Mouse (Mus musculus) cerebellum, adult 11 months (tissue): Measurements from ENCODE around the gene Gcgr.
A peak's percentile ranks its signal among the peaks of the same experiment; 100 is the strongest.
"Not testable (repeated sequence)": the region's sequence is repeated elsewhere in the genome, so short reads cannot be mapped to it uniquely, and the experiment has no call there.

Experiments used
- DNase-seq: peaks from one replicate; pipeline ENCODE4 v3.0.0; 2022

Gcgr gene

GRCm38 (mm10) chr11:120572752-120573584 is 42.5 kb downstream of the Gcgr start, which contains the start of gene P4hb:
TSS of gene P4hb (minus strand) at chr11:120573253.
- DNase-seq, result peak; percentile 100

- no peak for DNase-seq
These were observed 43.2 kb downstream of the Gcgr start for GRCm38 (mm10) chr11:120573585-120574277.

GRCm38 (mm10) chr11:120574278-120574600 is 43.7 kb downstream of the Gcgr start:
- no peak for DNase-seq

DNA sequence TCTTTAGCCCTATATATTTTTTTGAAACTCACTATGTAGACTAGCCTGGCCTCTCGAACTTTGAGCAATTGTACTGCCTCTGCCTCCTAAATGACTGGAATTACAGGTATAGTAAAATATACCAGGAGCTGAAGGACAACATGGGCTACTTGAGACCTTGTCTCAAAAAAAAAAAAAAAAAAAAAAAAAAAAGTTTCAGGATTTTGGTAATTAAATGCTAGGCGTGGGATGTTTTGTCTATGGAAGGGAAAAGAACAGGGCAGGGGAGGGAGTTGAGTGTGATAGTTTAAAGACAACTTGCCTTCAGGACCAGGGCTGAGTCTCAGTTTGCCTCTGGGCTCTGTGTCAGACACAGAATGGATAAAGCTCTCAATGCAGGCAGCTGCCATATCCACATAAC is 44.5 kb downstream of the Gcgr start:
- DNase-seq, result no peak

GRCm38 (mm10) chr11:120575940-120576339 is 45.4 kb downstream of the Gcgr start:
- DNase-seq, result no peak

- DNase-seq, result no peak
These were observed 46.0 kb downstream of the Gcgr start for GRCm38 (mm10) chr11:120576365-120576981.

DNA sequence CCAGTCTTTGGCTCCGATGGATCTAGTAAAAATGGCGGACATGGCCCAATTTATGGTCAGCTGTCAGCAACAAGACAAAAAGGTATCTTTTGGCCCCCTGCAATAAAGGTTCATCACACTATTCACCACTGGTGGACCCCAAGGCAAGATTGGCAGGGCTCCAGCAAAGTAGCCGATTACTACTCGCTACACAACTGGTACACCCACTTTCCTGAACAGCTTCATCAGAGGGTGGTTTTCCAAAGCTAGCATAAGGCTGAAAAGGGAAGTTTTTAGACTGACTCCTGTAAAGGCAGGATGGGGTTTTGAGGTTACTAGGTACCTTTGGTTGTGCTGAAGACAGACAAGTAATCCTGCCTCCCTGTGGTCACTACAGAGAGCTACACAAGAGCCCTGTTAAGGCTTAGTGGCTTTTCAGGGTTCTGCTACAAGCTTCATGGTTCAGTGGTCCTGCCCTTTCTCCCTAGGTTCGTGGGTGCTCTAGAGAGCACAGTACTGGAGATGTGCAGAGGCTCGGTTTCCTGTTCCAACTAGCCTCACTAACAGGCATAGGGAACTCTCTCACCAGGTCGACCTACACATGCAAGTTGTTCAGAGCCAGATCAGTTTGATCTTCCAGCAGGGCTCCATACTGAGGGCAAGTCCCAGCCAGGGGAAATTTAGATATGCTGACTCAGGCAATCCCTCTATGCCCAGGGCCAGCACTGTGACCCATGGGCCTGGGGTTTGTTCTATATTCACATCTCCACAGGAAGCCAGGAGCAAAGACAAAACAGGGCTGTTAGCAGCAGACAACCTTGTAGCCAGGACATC is 46.9 kb downstream of the Gcgr start:
- no peak for DNase-seq

- no peak for DNase-seq
These were observed 47.7 kb downstream of the Gcgr start for GRCm38 (mm10) chr11:120578024-120578693.

- no peak for DNase-seq
These were observed 48.3 kb downstream of the Gcgr start for GRCm38 (mm10) chr11:120578694-120579243.

- peak; percentile 71 for DNase-seq
These were observed 49.0 kb downstream of the Gcgr start for GRCm38 (mm10) chr11:120579316-120580107.

DNA sequence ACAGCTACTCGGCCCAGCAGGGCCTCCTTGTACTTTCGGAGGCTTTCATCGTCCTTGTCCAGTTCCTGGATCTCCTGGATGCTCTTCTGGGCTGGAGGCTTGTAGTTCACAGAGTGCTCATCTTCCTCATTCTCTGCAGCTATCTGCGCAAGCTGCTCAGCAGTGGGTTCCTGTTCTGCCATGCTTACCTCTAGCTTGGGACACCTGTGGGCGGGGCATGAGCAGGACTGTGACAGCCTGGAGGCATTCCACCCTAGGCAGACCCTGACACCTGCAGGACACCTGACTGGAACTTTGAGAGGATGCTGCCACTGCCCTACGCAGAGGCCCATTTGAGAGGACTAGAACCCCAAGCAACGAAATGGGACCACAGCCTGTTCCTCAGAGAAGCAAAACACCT is 49.7 kb downstream of the Gcgr start:
- no peak for DNase-seq

- DNase-seq, result no peak
These were observed 50.4 kb downstream of the Gcgr start for GRCm38 (mm10) chr11:120580871-120581331.

DNA sequence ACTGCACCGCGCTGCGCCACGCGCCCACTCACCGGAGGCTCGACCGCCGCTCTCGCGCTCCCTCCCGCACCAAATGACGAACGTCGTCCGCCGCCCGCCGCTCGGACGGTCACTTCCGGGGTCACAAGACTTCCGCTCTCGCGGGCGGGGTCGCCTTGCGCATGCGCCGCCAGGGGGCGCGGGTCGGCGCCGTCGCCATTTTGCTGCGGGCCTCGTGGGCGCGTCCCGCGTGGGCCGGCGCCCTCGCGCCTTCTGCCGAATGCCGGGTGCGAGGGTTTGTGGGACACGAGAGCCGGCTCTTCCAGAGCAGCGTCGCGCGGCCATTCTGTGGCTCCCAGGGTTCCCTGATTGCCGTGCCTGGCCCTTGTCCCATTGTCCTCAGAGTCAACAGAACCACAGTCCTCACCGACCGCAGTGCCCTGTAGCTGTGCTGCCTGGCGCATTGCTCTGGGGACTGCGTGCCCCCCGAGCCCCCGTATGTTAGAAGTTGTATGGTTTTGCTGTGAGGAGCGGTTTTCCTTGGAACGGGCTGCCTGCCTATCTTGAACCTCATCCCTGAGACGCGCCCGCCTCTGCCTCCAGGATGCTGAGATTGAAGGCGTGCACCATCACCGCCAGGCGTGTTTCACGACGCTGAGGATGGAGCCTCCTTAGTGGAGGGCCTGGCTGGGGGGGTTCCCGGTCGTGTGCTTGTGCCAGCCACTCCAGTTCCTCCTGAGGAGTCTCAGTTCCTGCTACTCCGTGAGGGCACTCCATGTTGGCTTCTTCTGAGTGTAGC is 51.2 kb downstream of the Gcgr start, which contains the start of gene Arhgdia:
TSS of gene Arhgdia (minus strand) at position 135 of the 778 bp plus-strand sequence.
- DNase-seq, result peak; percentile 85

GRCm38 (mm10) chr11:120582268-120582981 is 51.9 kb downstream of the Gcgr start:
- no peak for DNase-seq

- not testable (repeated sequence) for DNase-seq
These were observed 52.4 kb downstream of the Gcgr start for GRCm38 (mm10) chr11:120582982-120583293.

DNA sequence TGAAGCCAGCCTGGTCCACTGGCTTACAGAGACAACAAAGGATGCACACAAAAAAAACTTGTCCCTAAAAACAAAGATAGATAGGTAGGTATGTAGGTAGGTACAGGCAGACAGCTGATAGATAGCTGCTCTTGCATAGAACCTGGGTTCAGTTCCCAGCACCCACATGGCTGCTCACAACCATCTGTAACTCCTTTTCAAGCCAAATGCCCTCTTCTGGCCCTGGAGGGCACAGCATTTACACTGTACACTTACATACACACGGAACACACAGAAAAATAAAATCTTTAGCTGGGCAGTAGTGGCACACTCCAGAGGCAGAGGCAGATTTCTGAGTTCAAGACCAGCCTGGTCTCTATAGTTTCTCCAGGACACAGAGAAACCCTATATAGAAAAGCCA is 53.4 kb downstream of the Gcgr start:
- no peak for DNase-seq

DNA sequence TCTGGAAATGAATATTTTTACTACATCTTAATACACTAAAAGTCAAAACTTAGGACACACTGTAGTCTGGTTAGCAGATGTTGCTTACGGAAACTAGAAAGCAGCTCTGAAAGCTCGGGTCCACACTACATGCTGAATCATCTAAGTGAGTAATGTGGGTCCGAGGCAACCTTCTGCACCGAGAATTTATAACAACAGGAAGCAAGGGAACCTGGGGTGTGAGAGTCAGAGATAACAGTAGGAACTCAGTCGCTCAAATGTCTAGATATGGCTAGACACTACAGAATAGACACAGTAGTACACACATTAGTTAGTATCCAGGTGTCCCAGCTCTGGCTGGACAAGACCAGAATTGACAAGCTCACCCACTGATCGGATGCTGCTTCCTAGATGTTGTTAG is 58.0 kb downstream of the Gcgr start:
- no peak for DNase-seq
